Mouse (Mus musculus) kidney, adult 2 months (tissue): Measurements from ENCODE around the gene Celsr3.

Experiments used
- CTCF ChIP-seq: fragments of 200-500 bp; conservative IDR thresholded peaks from 2 replicates; pipeline ENCODE4 v1.5.1; 2011; ENCODE audit warnings: low read depth, mild to moderate bottlenecking, control low read depth, low read length, moderate library complexity, mixed read lengths; ENCODE audit not compliant: insufficient read depth, insufficient read length
- POLR2A ChIP-seq: fragments of 200-500 bp; IDR thresholded peaks from one replicate; pipeline ENCODE4 v1.6.1; 2011; ENCODE audit warnings: low read depth, low read length, control low read depth

DNA sequence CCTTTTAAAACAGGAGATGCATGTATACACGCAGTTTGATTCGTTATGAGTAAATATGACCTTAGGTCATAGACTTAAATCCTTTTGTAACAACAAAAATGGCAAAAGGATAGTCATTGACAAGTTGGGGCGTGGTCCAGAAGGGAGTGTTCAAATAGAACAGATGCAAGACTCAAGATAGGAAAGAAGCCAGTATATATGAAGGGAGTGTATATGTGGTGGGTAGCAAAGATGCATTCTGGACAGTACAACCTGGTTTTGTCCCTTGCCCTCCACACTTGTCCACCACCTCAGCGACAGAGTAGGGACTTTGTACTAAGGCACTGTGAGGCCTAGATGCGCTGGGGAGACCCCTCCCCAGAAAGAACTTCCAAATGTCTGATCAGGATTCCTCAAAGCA, 18.4 kb upstream of the Celsr3 start:
- no peak for TF ChIP-seq CTCF
- no peak for TF ChIP-seq POLR2A
